Mouse (Mus musculus): ENCODE results near the gene Pphln1. TPM values are rescaled to one million over a fixed set of nuclear protein-coding genes. Genes with fewer than 3 reads are reported as not detected.

Pphln1 gene
- polyA plus RNA-seq, 1 experiment from 2014 or later = 22.3 TPM

DNA sequence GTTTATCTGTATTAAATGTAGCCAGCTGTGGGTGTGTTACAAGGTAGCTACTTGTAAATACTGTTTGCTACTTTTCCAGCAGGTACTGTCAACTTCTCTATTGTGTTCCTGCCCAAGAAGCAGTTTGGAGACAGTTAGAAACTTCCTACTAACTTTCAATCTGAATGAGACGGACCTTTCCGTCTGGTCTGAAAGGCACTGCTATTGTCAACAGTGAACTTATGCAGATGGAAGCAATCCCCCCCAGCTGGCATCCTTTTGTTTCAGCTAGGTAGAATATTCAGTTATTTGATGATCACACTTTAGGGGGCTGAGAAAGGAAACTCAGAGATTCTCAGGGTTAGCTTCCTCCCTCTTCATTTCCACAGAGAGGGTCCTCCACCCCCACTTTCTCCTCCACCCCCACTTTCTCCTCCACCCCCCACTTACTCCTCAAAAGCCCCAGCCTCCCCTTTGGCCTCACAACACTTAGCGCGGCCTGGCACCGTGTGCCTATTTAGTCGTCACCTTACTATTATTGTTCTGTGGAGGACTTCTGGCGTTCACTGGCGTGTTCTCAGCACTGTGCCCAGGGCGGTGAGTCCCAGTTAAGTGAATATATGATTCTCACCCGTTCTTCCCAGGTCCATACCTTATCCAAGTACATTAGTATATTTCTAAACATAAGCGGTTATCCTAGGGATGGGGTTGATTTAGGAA is 123.1 kb downstream of the Pphln1 start:
- peaks cover 15% of the 10 kb centered on the region; the same call in 1 of the 2 replicates for H3K4me1 ChIP-seq (ENCODE audit: insufficient read depth, low read depth, low read length)
- no peaks in the 10 kb centered on the region for H3K27me3 ChIP-seq (replicated peaks; ENCODE audit: insufficient read depth, low read length)
- H3K4me2 ChIP-seq (replicated peaks; ENCODE audit: low read depth, low read length) = no peak overlapping the region
- DNase-seq (ENCODE audit: low spot score) (no peak), ATAC-seq (no peak)
- no peaks in the 10 kb centered on the region for H3K36me3 ChIP-seq (ENCODE audit: insufficient read depth, low read length)
- TF ChIP-seq CTCF (IDR thresholded peaks at IDR 0.05) (no peak), EP300 (IDR thresholded peaks at IDR 0.05) (no peak)
- 56% methylated on average over 11 of the region's 11 CpGs for WGBS
- no peaks in the 10 kb centered on the region for H3K9me3 ChIP-seq (ENCODE audit: low read length)
- H3K9ac ChIP-seq (replicated peaks; ENCODE audit: low read depth) = no peak overlapping the region
- H3K27ac ChIP-seq (ENCODE audit: low read length) = peak overlapping the region; percentile 55
- no peak overlapping the region for H3K4me3 ChIP-seq (ENCODE audit: low read depth, low read length)

DNA sequence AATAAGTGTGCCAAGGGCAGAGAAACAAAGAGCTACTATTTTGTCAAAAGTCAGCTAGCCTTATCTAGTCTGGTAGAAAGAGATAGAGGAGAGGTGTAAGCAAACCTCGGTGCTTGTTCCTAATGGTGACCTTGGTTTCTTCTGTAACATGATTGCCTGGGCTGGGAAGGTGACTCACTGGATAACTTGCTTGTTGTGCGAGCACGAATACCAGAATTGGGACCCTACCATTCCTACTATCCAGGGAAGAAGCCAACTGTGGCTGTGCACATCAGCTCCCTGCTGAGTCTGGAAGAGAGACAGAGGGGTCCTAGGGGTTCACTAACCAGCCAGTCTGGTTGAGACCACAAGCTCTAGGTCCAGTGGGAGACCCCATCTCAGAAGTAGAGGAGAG is 123.6 kb downstream of the Pphln1 start:
- H3K4me1 ChIP-seq (ENCODE audit: insufficient read depth, low read depth, low read length) = peaks cover 15% of the 10 kb centered on the region; the same call in 1 of the 2 replicates
- H3K27ac ChIP-seq (ENCODE audit: low read length) = no peak overlapping the region
- H3K36me3 ChIP-seq (ENCODE audit: insufficient read depth, low read length) = no peaks in the 10 kb centered on the region
- no peak for ATAC-seq
- no peak overlapping the region for H3K4me2 ChIP-seq (replicated peaks; ENCODE audit: low read depth, low read length)
- TF ChIP-seq CTCF (IDR thresholded peaks at IDR 0.05) (no peak), EP300 (IDR thresholded peaks at IDR 0.05) (no peak)
- 56% methylated on average over 3 of the region's 3 CpGs for WGBS
- no peak overlapping the region for H3K9ac ChIP-seq (replicated peaks; ENCODE audit: low read depth)
- H3K4me3 ChIP-seq (ENCODE audit: low read depth, low read length) = no peak overlapping the region
- no peaks in the 10 kb centered on the region for H3K9me3 ChIP-seq (ENCODE audit: low read length)
- DNase-seq (ENCODE audit: low spot score) = no peak
- H3K27me3 ChIP-seq (replicated peaks; ENCODE audit: insufficient read depth, low read length) = no peaks in the 10 kb centered on the region

DNA sequence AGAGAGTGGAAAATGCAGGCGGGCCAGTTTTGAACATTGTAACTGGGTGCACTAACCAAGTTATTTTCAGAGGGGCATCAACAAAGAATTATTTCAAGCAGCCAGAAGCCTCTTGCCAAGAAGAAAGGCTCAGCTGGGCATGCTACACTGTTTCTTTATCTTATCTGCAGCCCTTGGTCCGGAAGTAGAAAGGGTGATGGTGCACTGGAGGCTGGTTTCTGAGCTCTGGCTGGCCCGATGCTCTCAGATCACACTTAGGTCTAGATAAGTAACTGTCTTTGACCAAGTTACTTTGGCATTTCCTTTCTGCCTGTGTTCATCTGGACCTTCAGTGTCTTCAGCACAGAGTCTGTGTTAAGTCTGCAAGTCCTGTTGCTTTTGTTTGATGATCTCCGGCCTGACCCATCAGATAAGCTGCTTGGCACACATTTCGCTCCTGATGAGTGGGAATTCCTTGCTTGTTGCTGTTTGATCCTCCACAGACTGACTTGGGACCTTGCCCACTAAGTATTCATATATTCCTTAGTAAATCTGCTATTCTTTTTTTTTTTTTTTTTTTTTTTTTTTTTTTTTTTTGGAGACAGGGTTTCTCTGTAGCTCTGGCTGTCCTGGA is 127.3 kb downstream of the Pphln1 start:
- DNase-seq (ENCODE audit: low spot score) (peak; percentile 38), ATAC-seq (peak; percentile 37)
- TF ChIP-seq EP300 (IDR thresholded peaks at IDR 0.05) (no peak), CTCF (IDR thresholded peaks at IDR 0.05) (no peak)
- Histone ChIP-seq H3K27me3 (replicated peaks; ENCODE audit: insufficient read depth, low read length) (no peaks in the 10 kb centered on the region), H3K9me3 (ENCODE audit: low read length) (no peaks in the 10 kb centered on the region), H3K9ac (replicated peaks; ENCODE audit: low read depth) (no peak overlapping the region), H3K27ac (ENCODE audit: low read length) (no peak overlapping the region), H3K4me1 (ENCODE audit: insufficient read depth, low read depth, low read length) (peaks cover 6% of the 10 kb centered on the region; the same call in 1 of the 2 replicates), H3K36me3 (ENCODE audit: insufficient read depth, low read length) (no peaks in the 10 kb centered on the region), H3K4me3 (ENCODE audit: low read depth, low read length) (no peak overlapping the region), H3K4me2 (replicated peaks; ENCODE audit: low read depth, low read length) (no peak overlapping the region)
- 38% methylated on average over 5 of the region's 5 CpGs for WGBS

DNA sequence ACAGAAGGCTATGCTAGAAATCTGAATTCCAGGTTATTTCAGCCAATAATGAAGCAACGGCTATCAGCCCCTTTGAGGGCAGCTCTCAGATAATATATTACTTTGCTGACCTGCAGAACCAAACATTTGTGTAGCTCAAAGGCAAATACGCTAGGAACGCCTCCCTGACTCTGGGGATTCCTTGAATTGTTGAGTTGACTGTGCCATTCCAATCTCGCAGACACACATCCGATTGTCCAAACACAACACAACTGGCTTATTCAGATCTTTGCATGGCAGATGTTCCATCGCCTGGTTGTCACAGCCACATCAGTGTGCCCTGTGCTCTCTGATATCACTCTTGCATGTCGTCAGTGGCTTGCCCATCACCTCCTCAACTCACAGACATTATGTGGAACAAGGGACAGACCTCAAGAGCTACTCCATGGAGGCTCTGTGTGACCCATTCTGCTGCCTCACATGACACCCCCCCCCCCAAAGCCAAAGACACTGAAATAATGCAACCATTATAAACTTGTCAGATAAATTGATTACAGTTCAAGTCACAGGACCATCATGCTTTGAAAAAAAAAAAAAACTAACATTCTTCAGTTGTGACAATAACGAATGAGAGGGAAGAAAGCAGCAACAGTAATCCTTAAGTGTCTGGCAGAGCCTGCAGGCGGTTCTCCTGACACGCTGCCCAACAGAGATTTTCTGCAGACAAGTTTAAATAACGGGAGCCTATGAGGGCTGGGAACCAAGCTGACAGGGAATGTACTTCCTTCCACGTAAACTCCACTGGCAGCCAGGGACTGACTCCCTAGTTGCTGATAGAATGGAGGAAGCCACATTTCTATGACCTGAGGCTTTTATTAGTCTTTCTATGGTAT is 131.9 kb downstream of the Pphln1 start:
- no peak overlapping the region for H3K4me3 ChIP-seq (ENCODE audit: low read depth, low read length)
- no peaks in the 10 kb centered on the region for H3K27me3 ChIP-seq (replicated peaks; ENCODE audit: insufficient read depth, low read length)
- no peak overlapping the region for H3K4me2 ChIP-seq (replicated peaks; ENCODE audit: low read depth, low read length)
- H3K9ac ChIP-seq (replicated peaks; ENCODE audit: low read depth) = no peak overlapping the region
- ATAC-seq (no peak), DNase-seq (ENCODE audit: low spot score) (peak; percentile 61)
- peaks cover 6% of the 10 kb centered on the region; the same call in 1 of the 2 replicates for H3K4me1 ChIP-seq (ENCODE audit: insufficient read depth, low read depth, low read length)
- 22% methylated on average over 12 of the region's 12 CpGs for WGBS
- H3K9me3 ChIP-seq (ENCODE audit: low read length) = no peaks in the 10 kb centered on the region
- H3K36me3 ChIP-seq (ENCODE audit: insufficient read depth, low read length) = no peaks in the 10 kb centered on the region
- TF ChIP-seq CTCF (IDR thresholded peaks at IDR 0.05) (no peak), EP300 (IDR thresholded peaks at IDR 0.05) (no peak)
- H3K27ac ChIP-seq (ENCODE audit: low read length) = no peak overlapping the region

DNA sequence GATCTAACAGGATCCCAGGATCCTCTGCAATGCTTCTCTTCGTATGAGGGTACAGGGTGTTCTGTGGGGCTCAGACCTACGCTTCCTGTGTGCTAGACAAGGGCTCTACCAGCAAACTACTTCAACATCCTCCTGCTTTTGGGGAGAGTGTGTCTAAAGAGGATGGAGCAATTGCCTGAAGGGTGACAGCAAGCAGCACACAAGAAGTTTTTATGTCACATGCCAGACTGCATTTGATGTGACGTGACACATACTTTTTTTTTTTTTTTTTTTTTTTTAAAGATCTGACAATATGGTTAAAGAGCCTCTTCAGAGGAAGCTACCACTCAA is 132.5 kb downstream of the Pphln1 start:
- ATAC-seq (peak; percentile 47; the same call in 1 of the 2 replicates), DNase-seq (ENCODE audit: low spot score) (no peak)
- no peak overlapping the region for H3K9ac ChIP-seq (replicated peaks; ENCODE audit: low read depth)
- no peaks in the 10 kb centered on the region for H3K36me3 ChIP-seq (ENCODE audit: insufficient read depth, low read length)
- no peak overlapping the region for H3K27ac ChIP-seq (ENCODE audit: low read length)
- no peaks in the 10 kb centered on the region for H3K27me3 ChIP-seq (replicated peaks; ENCODE audit: insufficient read depth, low read length)
- H3K4me2 ChIP-seq (replicated peaks; ENCODE audit: low read depth, low read length) = no peak overlapping the region
- TF ChIP-seq EP300 (IDR thresholded peaks at IDR 0.05) (no peak), CTCF (IDR thresholded peaks at IDR 0.05) (no peak)
- no peaks in the 10 kb centered on the region for H3K9me3 ChIP-seq (ENCODE audit: low read length)
- no peak overlapping the region for H3K4me3 ChIP-seq (ENCODE audit: low read depth, low read length)
- 44% methylated on average over 3 of the region's 3 CpGs for WGBS
- peaks cover 6% of the 10 kb centered on the region; the same call in 1 of the 2 replicates for H3K4me1 ChIP-seq (ENCODE audit: insufficient read depth, low read depth, low read length)

DNA sequence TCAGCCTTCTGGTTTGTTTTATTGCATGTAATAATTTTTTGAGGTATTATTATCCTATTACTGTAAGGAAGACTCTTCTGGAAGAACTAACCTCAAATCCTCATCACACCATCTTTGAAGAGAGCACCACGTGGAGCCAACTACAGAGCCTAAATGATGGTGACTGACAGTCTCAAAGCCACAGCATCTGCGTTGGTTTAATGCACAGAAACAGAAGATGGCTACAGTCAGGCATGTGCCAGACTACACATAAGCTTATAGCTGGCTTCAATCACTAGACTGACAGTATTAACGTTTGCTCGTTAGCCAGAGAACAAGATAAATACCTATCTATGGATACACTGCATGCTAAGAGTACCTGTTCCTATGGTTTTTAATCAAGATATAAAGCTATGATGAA is 138.0 kb downstream of the Pphln1 start:
- 79% methylated on average over 4 of the region's 4 CpGs for WGBS
- Histone ChIP-seq H3K4me3 (ENCODE audit: low read depth, low read length) (no peak overlapping the region), H3K9me3 (ENCODE audit: low read length) (no peaks in the 10 kb centered on the region), H3K27me3 (replicated peaks; ENCODE audit: insufficient read depth, low read length) (no peaks in the 10 kb centered on the region), H3K27ac (ENCODE audit: low read length) (no peak overlapping the region), H3K4me2 (replicated peaks; ENCODE audit: low read depth, low read length) (no peak overlapping the region), H3K4me1 (ENCODE audit: insufficient read depth, low read depth, low read length) (peaks cover 6% of the 10 kb centered on the region; the same call in 1 of the 2 replicates), H3K9ac (replicated peaks; ENCODE audit: low read depth) (no peak overlapping the region), H3K36me3 (ENCODE audit: insufficient read depth, low read length) (no peaks in the 10 kb centered on the region)
- DNase-seq (ENCODE audit: low spot score) (no peak), ATAC-seq (no peak)
- no peak for TF ChIP-seq CTCF (IDR thresholded peaks at IDR 0.05)
- TF ChIP-seq EP300 (IDR thresholded peaks at IDR 0.05) = no peak
